Mouse (Mus musculus) embryonic facial prominence, embryonic 11.5 days (tissue): ENCODE results near the gene Rhot1. TPM values are rescaled to one million over a fixed set of nuclear protein-coding genes. Genes with fewer than 3 reads are reported as not detected.

Experiments used
- ATAC-seq: fragments of 200-750 bp; cut with Nextera tagmentation; replicated peaks from 2 replicates; pipeline ENCODE4 v1.8.0; 2017; ENCODE audit warnings: low read depth; ENCODE audit not compliant: insufficient number of reproducible peaks, low FRiP score, low TSS enrichment
- DNase-seq: peaks from one replicate; pipeline ENCODE4 v3.0.0-alpha.2; 2015; ENCODE audit warnings: low spot score
- H3K27ac ChIP-seq: fragments of 300-500 bp; sonication (generic); replicated peaks from 2 replicates; pipeline ENCODE4 v1.5.1; 2014; ENCODE audit warnings: mild to moderate bottlenecking, low read depth, low read length, control low read depth
- H3K27me3 ChIP-seq: fragments of 300-500 bp; sonication (generic); 2 replicates; pipeline ENCODE4 v1.6.1; 2014; ENCODE audit warnings: mild to moderate bottlenecking, low read length, moderate library complexity, mixed read lengths; ENCODE audit not compliant: control insufficient read depth, insufficient read depth
- H3K36me3 ChIP-seq: fragments of 300-500 bp; sonication (generic); replicated peaks from 2 replicates; pipeline ENCODE4 v1.6.1; 2014; ENCODE audit warnings: low read depth, mild to moderate bottlenecking, low read length, moderate library complexity, mixed read lengths; ENCODE audit not compliant: control insufficient read depth, insufficient read depth
- H3K4me1 ChIP-seq: fragments of 300-500 bp; sonication (generic); 2 replicates; pipeline ENCODE4 v1.6.1; 2014; ENCODE audit warnings: low read length, mixed read lengths; ENCODE audit not compliant: control insufficient read depth, insufficient read depth
- H3K4me2 ChIP-seq: fragments of 300-500 bp; sonication (generic); 2 replicates; pipeline ENCODE4 v1.6.1; 2014; ENCODE audit warnings: low read depth, mild to moderate bottlenecking, control low read depth, low read length, moderate library complexity
- H3K4me3 ChIP-seq: fragments of 300-500 bp; sonication (generic); 2 replicates; pipeline ENCODE4 v1.5.1; 2014; ENCODE audit warnings: low read depth, low read length, control low read depth
- H3K9ac ChIP-seq: fragments of 300-500 bp; sonication (generic); replicated peaks from 2 replicates; pipeline ENCODE4 v1.6.1; 2014; ENCODE audit warnings: mild to moderate bottlenecking, control low read depth, low read length
- H3K9me3 ChIP-seq: fragments of 300-500 bp; sonication (generic); replicated peaks from 2 replicates; pipeline ENCODE4 v1.6.1; 2016; ENCODE audit warnings: mild to moderate bottlenecking, low read length, inconsistent platforms, mixed read lengths; ENCODE audit not compliant: control insufficient read depth
- WGBS: fragments of 180-500 bp; shearing (Covaris S2); extraction: QIAGEN DNeasy Blood & Tissue Kit; methylation state at CpG from one replicate; pipeline ENCODE4 v1.1.7; 2014; 5-methylcytosine and 5-hydroxymethylcytosine counted together
- polyA plus RNA-seq: library from polyadenylated mRNA; unstranded; fragments of >200 nt; fragmentation: Nextera tagmentation; extraction: Ambion mirVana; gene quantifications from 2 replicates; pipeline ENCODE4 v1.2.1, GENCODE M21; 2014

The Rhot1 gene
- 70.2 and 73.1 TPM in 2 replicates for polyA plus RNA-seq

DNA sequence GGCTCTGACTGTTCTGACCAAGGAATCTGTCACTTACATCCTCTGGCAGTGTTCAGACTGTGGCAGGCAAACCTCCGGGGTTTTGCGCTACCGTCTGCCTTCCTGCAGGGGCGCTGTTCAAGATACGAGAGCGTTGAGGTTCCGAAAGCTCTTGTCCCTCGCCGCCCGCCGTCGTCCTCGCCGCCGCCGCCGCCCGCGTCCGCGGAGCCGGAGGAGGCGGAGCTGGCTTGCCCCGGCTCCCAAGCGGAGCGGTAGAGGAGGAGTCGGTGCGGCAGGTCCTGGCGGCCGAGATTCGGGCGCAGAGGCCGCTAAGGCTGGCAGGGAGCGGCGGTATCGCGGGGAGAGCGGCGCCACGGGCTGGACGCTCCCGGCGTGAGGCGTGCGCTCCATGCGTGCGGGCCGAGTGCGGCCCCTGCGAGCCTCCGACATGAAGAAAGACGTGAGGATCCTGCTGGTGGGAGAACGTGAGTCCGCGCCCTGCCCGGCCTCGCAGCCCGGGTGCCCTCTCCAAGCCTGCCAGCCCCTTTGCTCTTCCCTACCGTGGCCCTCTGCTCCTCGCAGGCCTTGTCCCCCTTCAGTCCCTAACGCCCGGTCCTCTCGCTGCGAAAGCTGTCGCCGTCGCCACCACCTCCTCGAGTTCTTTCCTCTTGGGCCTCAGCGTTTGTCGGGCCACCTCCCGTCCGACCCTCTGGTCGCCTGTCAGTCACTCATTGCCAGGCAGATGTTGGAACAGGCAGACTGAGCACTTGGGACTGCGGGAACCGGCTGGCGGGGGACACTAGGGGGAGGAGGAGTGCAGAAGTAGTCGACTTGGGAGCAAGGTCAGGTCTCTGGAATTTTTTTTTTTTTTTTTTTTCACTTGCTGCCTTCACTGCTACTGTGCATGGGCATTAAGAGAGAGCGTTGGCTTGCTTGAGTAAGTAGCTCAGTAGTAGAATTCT lies at the start of gene Rhot1:
Gene Rhot1 (plus strand): TSS at position 160 of the 941 bp plus-strand sequence.
- DNase-seq, result peak; percentile 96
- Histone ChIP-seq H3K27me3 (no peaks in the 10 kb centered on the region), H3K36me3 (no peaks in the 10 kb centered on the region), H3K4me2 (peak within 1 kb of the TSS; percentile 46), H3K27ac (peak within 1 kb of the TSS; percentile 80), H3K4me1 (no peaks in the 10 kb centered on the region), H3K9ac (peak within 1 kb of the TSS; percentile 85), H3K4me3 (peak within 1 kb of the TSS; percentile 73), H3K9me3 (no peaks in the 10 kb centered on the region)
- 0% methylated on average over 74 of the region's 78 CpGs for WGBS
- peak; percentile 87 for ATAC-seq

DNA sequence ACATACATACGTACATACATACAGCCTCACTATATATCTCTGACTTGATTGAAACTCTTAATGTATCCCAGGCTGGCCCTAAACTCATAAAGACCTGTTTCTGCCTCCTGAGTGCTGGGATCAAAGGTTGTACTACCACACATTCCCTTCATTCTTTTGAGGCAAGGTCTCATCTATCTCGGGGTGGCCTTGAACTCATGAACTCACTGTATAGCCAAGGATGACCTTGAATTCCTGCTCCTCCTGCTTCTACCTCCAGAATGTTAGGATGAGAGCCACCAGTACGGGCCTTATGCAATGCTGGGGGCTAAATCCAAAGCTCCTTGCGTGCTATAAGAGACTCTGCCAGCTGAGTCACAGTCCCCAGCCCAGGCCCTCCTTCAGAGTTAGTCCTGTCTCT lies 47.8 kb upstream of the Rhot1 start:
- H3K36me3 ChIP-seq, result no peaks in the 10 kb centered on the region
- H3K4me1 ChIP-seq, result no peaks in the 10 kb centered on the region
- no peak overlapping the region for H3K4me3 ChIP-seq
- WGBS, result 82% methylated on average over 4 of the region's 4 CpGs
- no peak overlapping the region for H3K27ac ChIP-seq
- DNase-seq, result no peak
- ATAC-seq, result no peak
- H3K9ac ChIP-seq, result no peak overlapping the region
- H3K4me2 ChIP-seq, result no peak overlapping the region
- H3K27me3 ChIP-seq, result no peaks in the 10 kb centered on the region; the same call in 1 of the 2 replicates
- H3K9me3 ChIP-seq, result no peaks in the 10 kb centered on the region

GRCm38 (mm10) chr11:80163362-80164116 lies 45.3 kb upstream of the Rhot1 start:
- WGBS, result 60% methylated on average over 7 of the region's 7 CpGs
- Histone ChIP-seq H3K9ac (no peak overlapping the region), H3K4me2 (no peak overlapping the region), H3K4me1 (no peaks in the 10 kb centered on the region), H3K36me3 (no peaks in the 10 kb centered on the region), H3K4me3 (no peak overlapping the region), H3K9me3 (no peaks in the 10 kb centered on the region), H3K27ac (no peak overlapping the region), H3K27me3 (no peaks in the 10 kb centered on the region)
- ATAC-seq (no peak), DNase-seq (no peak)

- 51% methylated on average over 2 of the region's 2 CpGs for WGBS
- Histone ChIP-seq H3K27ac (no peak overlapping the region), H3K4me1 (no peaks in the 10 kb centered on the region), H3K4me3 (no peak overlapping the region), H3K27me3 (no peaks in the 10 kb centered on the region), H3K9me3 (no peaks in the 10 kb centered on the region), H3K9ac (no peak overlapping the region), H3K4me2 (no peak overlapping the region), H3K36me3 (no peaks in the 10 kb centered on the region)
- ATAC-seq, result no peak
- DNase-seq, result no peak
These were observed 44.6 kb upstream of the Rhot1 start for GRCm38 (mm10) chr11:80164224-80164623.

- no peaks in the 10 kb centered on the region for H3K27me3 ChIP-seq
- no peak overlapping the region for H3K4me2 ChIP-seq
- 93% methylated on average over 9 of the region's 9 CpGs for WGBS
- H3K9ac ChIP-seq, result no peak overlapping the region
- no peak overlapping the region for H3K27ac ChIP-seq
- H3K4me1 ChIP-seq, result no peaks in the 10 kb centered on the region
- H3K36me3 ChIP-seq, result no peaks in the 10 kb centered on the region
- DNase-seq, result no peak
- ATAC-seq, result no peak
- H3K4me3 ChIP-seq, result no peak overlapping the region
- no peaks in the 10 kb centered on the region for H3K9me3 ChIP-seq
These were observed 40.7 kb upstream of the Rhot1 start for GRCm38 (mm10) chr11:80168121-80168520.

DNA sequence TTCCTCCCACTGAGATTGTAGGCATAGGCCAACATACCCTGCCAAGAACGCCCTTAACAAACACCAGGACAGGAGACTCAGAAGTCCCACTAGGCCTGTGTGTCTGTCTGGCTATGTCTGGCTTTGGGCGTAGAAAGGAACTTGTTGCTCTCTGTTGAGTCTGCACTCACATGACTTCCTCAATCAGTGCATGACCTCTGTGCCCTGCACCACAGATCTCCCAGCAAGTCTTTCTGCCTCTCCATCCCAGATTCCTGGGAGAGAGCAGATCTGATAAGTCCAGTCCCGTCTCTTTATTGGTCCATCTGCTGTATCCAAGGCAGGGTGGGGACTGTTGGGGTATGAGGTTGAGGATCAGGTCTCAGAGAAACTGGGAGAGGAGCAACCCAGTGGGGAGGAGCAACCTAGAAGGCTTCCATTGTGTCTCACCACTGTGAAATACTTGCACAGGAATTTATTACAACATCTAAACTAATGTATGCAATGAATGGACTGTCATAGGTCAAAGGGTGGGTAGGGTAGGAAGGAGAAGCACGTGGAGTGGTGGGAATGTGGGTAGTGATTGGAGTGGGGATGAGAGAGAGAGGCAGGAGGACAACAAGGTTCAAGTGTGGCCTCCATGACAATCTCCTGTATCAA lies 40.1 kb upstream of the Rhot1 start:
- DNase-seq (no peak), ATAC-seq (no peak)
- Histone ChIP-seq H3K27me3 (no peaks in the 10 kb centered on the region), H3K9ac (no peak overlapping the region), H3K4me3 (no peak overlapping the region), H3K4me1 (no peaks in the 10 kb centered on the region), H3K27ac (no peak overlapping the region), H3K4me2 (no peak overlapping the region), H3K9me3 (no peaks in the 10 kb centered on the region), H3K36me3 (no peaks in the 10 kb centered on the region)
- 74% methylated on average over 4 of the region's 4 CpGs for WGBS

- 81% methylated on average over 3 of the region's 3 CpGs for WGBS
- H3K4me3 ChIP-seq, result no peak overlapping the region
- no peak for DNase-seq
- H3K9me3 ChIP-seq, result no peaks in the 10 kb centered on the region
- H3K27me3 ChIP-seq, result no peaks in the 10 kb centered on the region
- H3K36me3 ChIP-seq, result no peaks in the 10 kb centered on the region
- H3K4me1 ChIP-seq, result no peaks in the 10 kb centered on the region
- no peak overlapping the region for H3K27ac ChIP-seq
- H3K9ac ChIP-seq, result no peak overlapping the region
- no peak overlapping the region for H3K4me2 ChIP-seq
- no peak for ATAC-seq
These were observed 39.2 kb upstream of the Rhot1 start for GRCm38 (mm10) chr11:80169629-80170028.
